Mouse (Mus musculus) myocyte (in vitro differentiated cells): ENCODE results near the gene Adipor2.

ENCODE experiments used
- CEBPB ChIP-seq: IDR thresholded peaks from 2 replicates; pipeline ENCODE4 v1.6.1; 2011; ENCODE audit warnings: mild to moderate bottlenecking, moderate library complexity; ENCODE audit not compliant: poor library complexity, insufficient read depth, severe bottlenecking
- E2F4 ChIP-seq: IDR thresholded peaks from one replicate; pipeline ENCODE4 v1.6.1; 2011; ENCODE audit warnings: mild to moderate bottlenecking, control low read depth, moderate library complexity; ENCODE audit not compliant: insufficient read depth
- MAX ChIP-seq: IDR thresholded peaks from one replicate; pipeline ENCODE4 v1.6.1; 2011; ENCODE audit warnings: low read depth, mild to moderate bottlenecking, control low read depth
- MYOG ChIP-seq, 3 experiments: IDR thresholded peaks; one replicate each; pipeline ENCODE4 v1.6.1; 2011; ENCODE audit warnings: control low read depth in 2 of 3, low read depth in 2 of 3, mild to moderate bottlenecking in 2 of 3; ENCODE audit not compliant: insufficient read length in 2 of 3, control insufficient read depth in 1 of 3, insufficient read depth in 1 of 3
- POLR2A ChIP-seq: IDR thresholded peaks from one replicate; pipeline ENCODE4 v1.6.1; 2011; ENCODE audit warnings: low read depth, mild to moderate bottlenecking, control low read depth, moderate library complexity; ENCODE audit not compliant: insufficient read length

- no peak for TF ChIP-seq MAX
- TF ChIP-seq CEBPB, result no peak
- TF ChIP-seq POLR2A, result no peak
- no peak for TF ChIP-seq E2F4
- no peak for TF ChIP-seq MYOG (IDR thresholded peaks at IDR 0.05; ENCODE audit: control insufficient read depth in 1 of 3, insufficient read depth in 1 of 3, insufficient read length in 2 of 3, low read depth in 2 of 3)
Measured at GRCm38 (mm10) chr6:119400649-119401048, 16.9 kb downstream of the Adipor2 start.
